Mouse (Mus musculus) cerebellum, adult 2 months (tissue): ENCODE measurements around the gene Kdm2a.

Experiments used
- CTCF ChIP-seq: fragments of 200-500 bp; IDR thresholded peaks from 2 replicates; pipeline ENCODE4 v1.5.1; 2011; ENCODE audit warnings: low read depth, mild to moderate bottlenecking, control low read depth, low read length, moderate library complexity, borderline replicate concordance; ENCODE audit not compliant: insufficient read depth
- POLR2A ChIP-seq: fragments of 200-500 bp; IDR thresholded peaks from 2 replicates; pipeline ENCODE4 v1.6.1; 2011; ENCODE audit warnings: low read length, control low read depth, borderline replicate concordance; ENCODE audit not compliant: insufficient read depth

DNA sequence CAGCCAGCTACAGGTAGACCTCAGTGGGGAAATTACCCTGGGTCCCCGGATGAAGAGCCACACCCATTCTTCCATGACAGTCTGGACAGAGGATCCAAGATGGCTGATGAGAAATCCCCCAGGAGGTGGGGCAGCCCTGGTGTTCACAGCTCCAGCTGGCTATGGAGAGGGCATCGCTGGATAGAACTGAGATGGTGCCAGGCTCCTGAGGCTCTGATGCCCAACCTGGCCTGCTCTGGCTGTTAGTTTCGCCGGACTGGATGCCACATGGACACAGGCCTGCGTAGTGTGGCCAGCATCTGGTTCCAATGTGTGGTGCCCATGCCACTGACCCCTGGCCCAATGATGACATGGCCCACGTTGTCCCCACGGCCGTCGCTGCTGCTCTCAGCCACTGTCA, 49.4 kb upstream of the Kdm2a start:
- TF ChIP-seq CTCF (no peak), POLR2A (no peak)
